25 mouse cellular contexts compared by ENCODE assay signal in genomic region chr16:43443034-43443433, GRCm38 (mm10).
DNase-seq lines count a peak whose midpoint lies in the region; ATAC-seq and TF ChIP-seq lines count a peak whose summit lies in the region.
"Had no signal": no experiment of that assay in that cellular context is flagged by ENCODE, and none has a peak within 500 bp of the region (broad histone marks: within the 10 kb centered on the region; RNA-seq: fewer than 3 reads in every experiment).

No protein-coding gene starts in this region.

- no peak overlapping the region for H3K4me3 ChIP-seq in forebrain, embryonic 14.5 days (ENCODE audit: low read depth, low read length)
- H3K4me3 ChIP-seq in forebrain, embryonic 11.5 days (ENCODE audit: low read depth, low read length): no peak overlapping the region
- H3K4me3 ChIP-seq in neural tube, embryonic 12.5 days: no peak overlapping the region
- no peak overlapping the region for H3K4me3 ChIP-seq in midbrain, embryonic 14.5 days (replicated peaks; ENCODE audit: low read depth, low read length)
- no peak overlapping the region for H3K4me3 ChIP-seq in lung, postnatal 0 days (ENCODE audit: low read depth, low read length)
- H3K4me3 ChIP-seq: heart, embryonic 10.5 days; hindbrain, embryonic 12.5 days; kidney, embryonic 15.5 days; limb, embryonic 13.5 days; liver, embryonic 12.5 days had no signal

- no peaks in the 10 kb centered on the region for H3K9me3 ChIP-seq in forebrain, embryonic 14.5 days (replicated peaks; ENCODE audit: control insufficient read depth, low read length)
- no peaks in the 10 kb centered on the region for H3K9me3 ChIP-seq in forebrain, embryonic 11.5 days (ENCODE audit: control insufficient read depth, low read length)
- H3K9me3 ChIP-seq in neural tube, embryonic 12.5 days: no peaks in the 10 kb centered on the region
- H3K9me3 ChIP-seq in midbrain, embryonic 14.5 days (ENCODE audit: control insufficient read depth, low read length): no peaks in the 10 kb centered on the region
- no peaks in the 10 kb centered on the region for H3K9me3 ChIP-seq in lung, postnatal 0 days (ENCODE audit: low read length)
- H3K9me3 ChIP-seq: heart, embryonic 10.5 days; hindbrain, embryonic 12.5 days; kidney, embryonic 15.5 days; limb, embryonic 13.5 days; liver, embryonic 12.5 days had no signal

- H3K36me3 ChIP-seq in forebrain, embryonic 14.5 days (ENCODE audit: control insufficient read depth, insufficient read depth, low read length): no peaks in the 10 kb centered on the region
- H3K36me3 ChIP-seq in forebrain, embryonic 11.5 days (ENCODE audit: control insufficient read depth, insufficient read depth, low read length): no peaks in the 10 kb centered on the region
- H3K36me3 ChIP-seq in neural tube, embryonic 12.5 days: no peaks in the 10 kb centered on the region
- H3K36me3 ChIP-seq in midbrain, embryonic 14.5 days (ENCODE audit: control insufficient read depth, insufficient read depth, low read length): no peaks in the 10 kb centered on the region
- no peaks in the 10 kb centered on the region for H3K36me3 ChIP-seq in lung, postnatal 0 days (ENCODE audit: insufficient read depth, low read length)
- H3K36me3 ChIP-seq: heart, embryonic 10.5 days; hindbrain, embryonic 12.5 days; limb, embryonic 13.5 days; liver, embryonic 12.5 days had no signal

- no peak overlapping the region for H3K27ac ChIP-seq in forebrain, embryonic 14.5 days (ENCODE audit: low read depth, low read length)
- no peak overlapping the region for H3K27ac ChIP-seq in forebrain, embryonic 11.5 days (ENCODE audit: low read depth, low read length)
- H3K27ac ChIP-seq in neural tube, embryonic 12.5 days: no peak overlapping the region
- H3K27ac ChIP-seq in midbrain, embryonic 14.5 days (replicated peaks; ENCODE audit: low read depth, low read length): no peak overlapping the region
- H3K27ac ChIP-seq in lung, postnatal 0 days (ENCODE audit: low read length): no peak overlapping the region
- H3K27ac ChIP-seq: hindbrain, embryonic 12.5 days; kidney, embryonic 15.5 days; limb, embryonic 13.5 days; liver, embryonic 12.5 days; stomach, postnatal 0 days had no signal

- DNase-seq in forebrain, embryonic 14.5 days (ENCODE audit: low spot score): peak; percentile 47
- DNase-seq in forebrain, embryonic 11.5 days (ENCODE audit: low spot score): no peak
- no peak for DNase-seq in neural tube, embryonic 10.5 days (ENCODE audit: extremely low spot score, low spot score)
- DNase-seq in midbrain, embryonic 14.5 days: peak; percentile 47
- DNase-seq in lung, postnatal 0 days (ENCODE audit: low spot score): no peak
- no peak for DNase-seq in spleen, postnatal 10 days (ENCODE audit: low spot score in 2 of 2)
- DNase-seq: cerebellum, adult 11-12 months; cerebellum, postnatal 10 days; heart, postnatal 10 days; kidney, adult 11 months; kidney, postnatal 36 days; layer of hippocampus, postnatal 36 days; lung, adult 18-20 months; lung, postnatal 14 days; thymus, adult 2 months; thymus, postnatal 4 days had no signal

- H3K9ac ChIP-seq in forebrain, embryonic 14.5 days (ENCODE audit: low read length): no peak overlapping the region
- H3K9ac ChIP-seq in forebrain, embryonic 11.5 days (ENCODE audit: low read length): no peak overlapping the region
- H3K9ac ChIP-seq in neural tube, embryonic 12.5 days: no peak overlapping the region
- no peak overlapping the region for H3K9ac ChIP-seq in midbrain, embryonic 14.5 days (replicated peaks; ENCODE audit: low read length)
- no peak overlapping the region for H3K9ac ChIP-seq in lung, postnatal 0 days (replicated peaks; ENCODE audit: low read depth)
- H3K9ac ChIP-seq: hindbrain, embryonic 12.5 days; kidney, embryonic 15.5 days; limb, embryonic 13.5 days; liver, embryonic 12.5 days had no signal

- 73% methylated on average over 2 of the region's 2 CpGs for WGBS in forebrain, embryonic 14.5 days
- WGBS in forebrain, embryonic 11.5 days: 76% methylated on average over 2 of the region's 2 CpGs
- 83% methylated on average over 2 of the region's 2 CpGs for WGBS in neural tube, embryonic 12.5 days
- 67% methylated on average over 2 of the region's 2 CpGs for WGBS in midbrain, embryonic 14.5 days
- WGBS in lung, postnatal 0 days: 88% methylated on average over 2 of the region's 2 CpGs

- no peak overlapping the region for H3K4me2 ChIP-seq in forebrain, embryonic 14.5 days (ENCODE audit: low read length)
- H3K4me2 ChIP-seq in forebrain, embryonic 11.5 days (ENCODE audit: low read depth, low read length, severe bottlenecking): no peak overlapping the region
- no peak overlapping the region for H3K4me2 ChIP-seq in neural tube, embryonic 12.5 days (replicated peaks)
- no peak overlapping the region for H3K4me2 ChIP-seq in midbrain, embryonic 14.5 days (ENCODE audit: low read length)
- H3K4me2 ChIP-seq in lung, postnatal 0 days (replicated peaks; ENCODE audit: low read depth, low read length): no peak overlapping the region
- H3K4me2 ChIP-seq: hindbrain, embryonic 12.5 days; kidney, embryonic 15.5 days; limb, embryonic 13.5 days; liver, embryonic 12.5 days had no signal

- H3K27me3 ChIP-seq in forebrain, embryonic 14.5 days (replicated peaks; ENCODE audit: control insufficient read depth, insufficient read depth, low read length): no peaks in the 10 kb centered on the region
- H3K27me3 ChIP-seq in forebrain, embryonic 11.5 days (ENCODE audit: control insufficient read depth, insufficient read depth, low read length): no peaks in the 10 kb centered on the region
- H3K27me3 ChIP-seq in neural tube, embryonic 12.5 days (replicated peaks): no peaks in the 10 kb centered on the region
- no peaks in the 10 kb centered on the region for H3K27me3 ChIP-seq in midbrain, embryonic 14.5 days (ENCODE audit: control insufficient read depth, insufficient read depth, low read length)
- no peaks in the 10 kb centered on the region for H3K27me3 ChIP-seq in lung, postnatal 0 days (replicated peaks; ENCODE audit: insufficient read depth, low read length)
- H3K27me3 ChIP-seq: hindbrain, embryonic 12.5 days; kidney, embryonic 15.5 days; limb, embryonic 13.5 days; liver, embryonic 12.5 days; Patski had no signal

- ATAC-seq in forebrain, embryonic 14.5 days: no peak
- no peak for ATAC-seq in forebrain, embryonic 11.5 days (replicated peaks; ENCODE audit: low FRiP score)
- 0 out of 2 replicates have a peak, but pooled peaks have one; percentile 44 for ATAC-seq in neural tube, embryonic 12.5 days (ENCODE audit: low FRiP score, low read depth)
- no peak for ATAC-seq in midbrain, embryonic 14.5 days (ENCODE audit: low FRiP score, low TSS enrichment)
- ATAC-seq in lung, postnatal 0 days: no peak
- ATAC-seq: CD4-positive, CD25-positive, alpha-beta regulatory T cell, adult 4 months; liver, embryonic 12.5 days had no signal

- no peak for TF ChIP-seq CTCF in lung, postnatal 0 days (IDR thresholded peaks at IDR 0.05)

- peaks cover 5% of the 10 kb centered on the region for H3K4me1 ChIP-seq in forebrain, embryonic 14.5 days (ENCODE audit: control insufficient read depth, insufficient read depth, low read length)
- H3K4me1 ChIP-seq in forebrain, embryonic 11.5 days (replicated peaks; ENCODE audit: control insufficient read depth, insufficient read depth, low read length): no peaks in the 10 kb centered on the region
- H3K4me1 ChIP-seq in neural tube, embryonic 12.5 days: peaks cover 3% of the 10 kb centered on the region; the same call in 1 of the 2 replicates
- H3K4me1 ChIP-seq in midbrain, embryonic 14.5 days (ENCODE audit: control insufficient read depth, insufficient read depth, low read length): peaks cover 6% of the 10 kb centered on the region
- H3K4me1 ChIP-seq in lung, postnatal 0 days (ENCODE audit: insufficient read depth, low read depth, low read length): no peaks in the 10 kb centered on the region
- H3K4me1 ChIP-seq: kidney, embryonic 15.5 days; limb, embryonic 13.5 days; liver, embryonic 12.5 days had no signal

- no peak for TF ChIP-seq EP300 in lung, postnatal 0 days (IDR thresholded peaks at IDR 0.05)

Comparison
In these comparisons a context has a peak if more than half of its experiments do, and no peak if none do; other contexts are left out.
1. DNase-seq: peak in forebrain, embryonic 14.5 days (single experiment) and midbrain, embryonic 14.5 days (single experiment); none in forebrain, embryonic 11.5 days (single experiment), neural tube, embryonic 10.5 days (single experiment), lung, postnatal 0 days (single experiment) and spleen, postnatal 10 days (0 of 2).